Mouse (Mus musculus) lung, adult 2 months (tissue): Measurements from ENCODE around the gene Fat1.

Experiments used
- CTCF ChIP-seq: fragments of 200-500 bp; IDR thresholded peaks from 2 replicates; pipeline ENCODE4 v1.5.1; 2011; ENCODE audit warnings: mild to moderate bottlenecking, low read length, control low read depth; ENCODE audit not compliant: insufficient read depth
- POLR2A ChIP-seq: fragments of 200-500 bp; IDR thresholded peaks from 2 replicates; pipeline ENCODE4 v1.6.1; 2011; ENCODE audit warnings: low read depth, mild to moderate bottlenecking, control low read depth, low read length, borderline replicate concordance; ENCODE audit errors: extremely low read depth

- TF ChIP-seq CTCF (no peak), POLR2A (no peak)
These were observed 67.4 kb downstream of the Fat1 start for GRCm38 (mm10) chr8:45002686-45003085.
